In the genomic region with DNA sequence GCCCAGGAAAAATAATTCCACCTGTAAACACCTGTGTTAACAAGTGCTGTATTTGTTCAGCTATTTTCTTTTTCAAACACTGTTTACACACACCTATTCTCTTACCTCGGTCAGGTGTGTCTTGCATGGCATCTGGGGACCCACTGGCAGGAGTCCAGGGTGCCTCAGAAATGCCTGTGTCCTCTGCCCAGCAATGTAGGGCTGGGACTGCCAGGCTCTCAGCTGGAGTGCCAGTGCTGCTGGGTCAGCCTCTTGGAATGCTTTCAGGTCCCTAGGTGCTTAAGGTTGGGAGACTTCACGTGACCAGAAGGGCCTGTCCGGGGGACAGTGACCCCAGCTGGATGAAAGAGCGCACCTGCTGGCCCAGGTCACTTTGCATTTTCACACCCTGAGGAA, we compare ENCODE assay signal across 11 mouse cellular contexts.
A peak's percentile ranks its signal among the peaks of the same experiment; 100 is the strongest.
DNase-seq lines count a peak whose midpoint lies in the region; ATAC-seq and TF ChIP-seq lines count a peak whose summit lies in the region.
"Had no signal": no experiment of that assay in that cellular context is flagged by ENCODE, and none has a peak within 500 bp of the region (broad histone marks: within the 10 kb centered on the region; RNA-seq: fewer than 3 reads in every experiment).

No protein-coding gene starts in this region.

- no peaks in the 10 kb centered on the region for H3K36me3 ChIP-seq in embryonic facial prominence, embryonic 15.5 days
- no peaks in the 10 kb centered on the region for H3K36me3 ChIP-seq in macrophage (ENCODE audit: inconsistent target)
- H3K36me3 ChIP-seq in midbrain, embryonic 11.5 days (ENCODE audit: control insufficient read depth, insufficient read depth, low read length), result no peaks in the 10 kb centered on the region
- H3K36me3 ChIP-seq: embryonic facial prominence, embryonic 12.5 days; midbrain, embryonic 12.5 days had no signal

- no peak overlapping the region for H3K27ac ChIP-seq in embryonic facial prominence, embryonic 15.5 days (replicated peaks)
- peak overlapping the region; percentile 75 for H3K27ac ChIP-seq in macrophage
- H3K27ac ChIP-seq in midbrain, embryonic 11.5 days (ENCODE audit: low read depth, low read length), result no peak overlapping the region
- no peak overlapping the region for H3K27ac ChIP-seq in gastrocnemius, adult 2 months
- H3K27ac ChIP-seq: embryonic facial prominence, embryonic 12.5 days; midbrain, embryonic 12.5 days had no signal

- H3K4me3 ChIP-seq in embryonic facial prominence, embryonic 15.5 days (replicated peaks), result no peak overlapping the region
- no peak overlapping the region for H3K4me3 ChIP-seq in macrophage (ENCODE audit: inconsistent target)
- H3K4me3 ChIP-seq in midbrain, embryonic 11.5 days (ENCODE audit: low read depth, low read length), result no peak overlapping the region
- H3K4me3 ChIP-seq in gastrocnemius, adult 2 months, result no peak overlapping the region
- H3K4me3 ChIP-seq: embryonic facial prominence, embryonic 12.5 days; midbrain, embryonic 12.5 days had no signal

- 40% methylated on average over 4 of the region's 4 CpGs for WGBS in embryonic facial prominence, embryonic 15.5 days
- WGBS in macrophage (ENCODE audit: missing documents), result 80% methylated on average over 4 of the region's 4 CpGs
- WGBS in midbrain, embryonic 11.5 days, result 27% methylated on average over 4 of the region's 4 CpGs

- peaks cover 10% of the 10 kb centered on the region for H3K4me1 ChIP-seq in embryonic facial prominence, embryonic 15.5 days
- peaks cover 4% of the 10 kb centered on the region for H3K4me1 ChIP-seq in midbrain, embryonic 11.5 days (ENCODE audit: control insufficient read depth, insufficient read depth, low read length)

- no peak for TF ChIP-seq CTCF in gastrocnemius, adult 2 months (IDR thresholded peaks at IDR 0.05)

- intact Hi-C loops in gastrocnemius, adult 2 months (cut with DNase I), result no loop called here

- peak; percentile 14 for DNase-seq in layer of hippocampus, adult 9-11 months
- DNase-seq in layer of hippocampus, adult 9-10 months (ENCODE audit: low spot score), result no peak
- peak; percentile 79 for DNase-seq in kidney, postnatal 14 days
- DNase-seq in midbrain, embryonic 11.5 days (ENCODE audit: low spot score, missing footprints), result no peak
- no peak for DNase-seq in frontal cortex, postnatal 10 days (ENCODE audit: low spot score in 2 of 2)
- DNase-seq in gastrocnemius, adult 2 months, result no peak
- DNase-seq: gastrocnemius, postnatal 10 days had no signal

- no peaks in the 10 kb centered on the region for H3K79me2 ChIP-seq in macrophage (ENCODE audit: inconsistent target)

- no peak overlapping the region for H3K9ac ChIP-seq in embryonic facial prominence, embryonic 15.5 days
- no peak overlapping the region for H3K9ac ChIP-seq in midbrain, embryonic 11.5 days (ENCODE audit: low read length)
- H3K9ac ChIP-seq: embryonic facial prominence, embryonic 12.5 days; midbrain, embryonic 12.5 days had no signal

- no peaks in the 10 kb centered on the region for H3K27me3 ChIP-seq in embryonic facial prominence, embryonic 15.5 days
- H3K27me3 ChIP-seq in midbrain, embryonic 11.5 days (ENCODE audit: control insufficient read depth, insufficient read depth, low read length), result no peaks in the 10 kb centered on the region
- H3K27me3 ChIP-seq: embryonic facial prominence, embryonic 12.5 days; midbrain, embryonic 12.5 days had no signal

- H3K4me2 ChIP-seq in embryonic facial prominence, embryonic 15.5 days (replicated peaks), result no peak overlapping the region
- no peak overlapping the region for H3K4me2 ChIP-seq in midbrain, embryonic 11.5 days
- H3K4me2 ChIP-seq: embryonic facial prominence, embryonic 12.5 days; midbrain, embryonic 12.5 days had no signal

- ATAC-seq in embryonic facial prominence, embryonic 15.5 days (ENCODE audit: insufficient number of reproducible peaks, low FRiP score, low TSS enrichment, low read depth), result 0 out of 2 replicates have a peak, but pooled peaks have one; percentile 29
- ATAC-seq in midbrain, embryonic 11.5 days (ENCODE audit: low FRiP score), result no peak

- no peaks in the 10 kb centered on the region for H3K9me3 ChIP-seq in embryonic facial prominence, embryonic 15.5 days (replicated peaks)
- no peaks in the 10 kb centered on the region for H3K9me3 ChIP-seq in midbrain, embryonic 11.5 days (ENCODE audit: control insufficient read depth, low read length)
- H3K9me3 ChIP-seq: embryonic facial prominence, embryonic 12.5 days; midbrain, embryonic 12.5 days had no signal

Comparison
In these comparisons a context has a peak if more than half of its experiments do, and no peak if none do; other contexts are left out.
1. DNase-seq: peak in layer of hippocampus, adult 9-11 months (single experiment) and kidney, postnatal 14 days (single experiment); none in layer of hippocampus, adult 9-10 months (single experiment), midbrain, embryonic 11.5 days (single experiment), frontal cortex, postnatal 10 days (0 of 2) and gastrocnemius, adult 2 months (single experiment).